Mouse (Mus musculus) inflammation-experienced regulatory T-cells, adult 6 months (primary cell): Measurements from ENCODE around the gene Serpinb6e. TPM values are rescaled to one million over a fixed set of nuclear protein-coding genes. Genes with fewer than 3 reads are reported as not detected.

ENCODE experiments used
- ATAC-seq: one replicate; pipeline ENCODE4 v1.8.0; 2017
- polyA plus RNA-seq, 3 experiments: library from polyadenylated mRNA; unstranded; fragments of 100-300 nt; shearing (Covaris generic); gene quantifications; one replicate each; pipeline ENCODE4 v1.2.1; 2017

Gene Serpinb6e
- not detected for polyA plus RNA-seq

GRCm38 (mm10) chr13:33843308-33843707, at the start of gene Serpinb6e:
Gene Serpinb6e (minus strand): TSS chr13:33843408.
- ATAC-seq = no peak

DNA sequence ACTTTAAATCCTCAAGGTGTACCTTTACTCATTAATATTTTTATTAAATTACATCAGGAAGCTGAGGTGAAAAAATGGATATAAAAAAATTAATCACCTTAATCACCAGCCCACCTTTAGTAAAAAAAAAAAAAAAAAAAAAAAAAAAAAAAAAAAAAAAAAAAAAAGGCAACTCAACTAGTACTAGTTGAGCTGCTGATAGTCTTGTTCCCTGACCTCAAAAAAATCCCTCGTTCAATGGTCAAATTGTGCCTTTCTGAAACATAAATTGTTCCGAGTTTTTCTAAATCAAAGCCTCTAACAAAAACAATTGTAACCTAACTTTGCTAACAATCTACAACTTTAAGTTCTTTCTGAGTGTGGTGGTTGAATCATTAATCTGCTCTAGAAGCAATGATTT, 12.5 kb downstream of the Serpinb6e start:
- ATAC-seq = no peak

- no peak for ATAC-seq
Observed at GRCm38 (mm10) chr13:33823421-33823820, 19.8 kb downstream of the Serpinb6e start.

- ATAC-seq = no peak
Observed at GRCm38 (mm10) chr13:33821490-33822143, 21.6 kb downstream of the Serpinb6e start.

Other genes with a start within 250 kb of the Serpinb6e start
- not detected for gene Serpinb6d, start 182.0 kb downstream of the Serpinb6e start, polyA plus RNA-seq
- not detected for gene Serpinb6c, start 62.3 kb upstream of the Serpinb6e start, polyA plus RNA-seq
- 10 to 100 TPM; 10.3 to 21.3 (median 10.4) TPM for gene Nqo2, start 121.3 kb upstream of the Serpinb6e start, polyA plus RNA-seq
- 10 to 100 TPM; 10.6 to 17.5 (median 16.5) TPM for gene Ripk1, start 159.0 kb upstream of the Serpinb6e start, polyA plus RNA-seq
- 10 to 100 TPM; 39.5 to 66.1 (median 50.4) TPM for gene Serpinb6a, start 159.4 kb upstream of the Serpinb6e start, polyA plus RNA-seq
- 10 to 100 TPM; 11.8 to 33.6 (median 31.4) TPM for gene Bphl, start 194.2 kb upstream of the Serpinb6e start, polyA plus RNA-seq
- gene Tubb2a, start 234.6 kb upstream of the Serpinb6e start, polyA plus RNA-seq = 1 to 10 TPM; 3.1 to 8.7 (median 8.0) TPM